Mouse (Mus musculus): ENCODE results near the gene Myh9. TPM values are rescaled to one million over a fixed set of nuclear protein-coding genes. Genes with fewer than 3 reads are reported as not detected.
A peak's percentile ranks its signal among the peaks of the same experiment; 100 is the strongest.
"Not testable (repeated sequence)": the region's sequence is repeated elsewhere in the genome, so short reads cannot be mapped to it uniquely, and the experiment has no call there.

The Myh9 gene
- polyA plus RNA-seq, 1 experiment from 2014 or later = 677 TPM

DNA sequence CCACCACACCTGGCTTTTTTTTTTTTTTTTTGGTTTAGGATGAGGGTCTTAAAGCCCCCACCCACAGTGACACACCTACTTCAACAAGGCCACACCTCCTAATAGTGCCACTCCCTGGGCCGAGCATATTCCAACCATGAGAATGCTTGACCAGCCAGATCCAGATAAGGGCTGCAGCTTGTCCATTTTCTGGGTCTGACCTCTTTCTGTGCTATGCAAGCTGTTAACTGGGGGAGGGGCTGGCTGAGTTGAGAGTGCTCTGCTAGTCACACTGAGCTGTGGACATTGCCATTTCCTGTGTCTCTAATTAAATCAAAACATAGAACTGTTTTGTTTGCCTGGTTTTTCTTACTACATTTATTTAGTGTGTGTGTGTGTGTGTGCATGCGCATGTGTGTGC, 31.6 kb upstream of the Myh9 start:
- in situ Hi-C loops (cut with MboI; ENCODE audit: low pct_unique_long_range_greater_than_20kb) = no loop called here
- ATAC-seq = no peak
- ChIA-PET POLR2A (no interaction called here), CTCF (interaction anchor here (2.1 kb wide), 1 partner anchor 11 kb away, joined by 4 read pairs; no protein-coding TSS in a partner anchor)
- no peak for DNase-seq (ENCODE audit: low read depth, low spot score)
- H3K27me3 ChIP-seq = no peaks in the 10 kb centered on the region
- TF ChIP-seq CTCF (IDR thresholded peaks at IDR 0.05) = no peak

DNA sequence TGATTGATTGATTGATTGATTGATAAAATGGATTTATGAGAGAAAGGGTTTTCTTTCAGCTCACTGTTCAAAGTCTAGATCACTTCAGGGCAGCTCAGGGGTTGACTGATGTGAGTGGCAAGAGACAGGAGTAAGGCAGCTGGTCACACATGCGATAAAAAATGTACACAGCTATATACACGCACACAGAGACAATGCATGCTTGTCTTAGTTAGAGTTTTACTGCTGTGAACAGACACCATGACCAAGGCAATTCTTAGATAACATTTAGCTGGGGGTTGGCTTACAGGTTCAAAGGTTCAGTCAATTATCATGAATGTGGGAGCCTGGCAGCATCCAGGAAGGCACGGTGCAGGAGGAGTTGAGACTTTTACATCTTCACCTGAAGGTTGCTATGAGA, 31.0 kb upstream of the Myh9 start:
- in situ Hi-C loops (cut with MboI; ENCODE audit: low pct_unique_long_range_greater_than_20kb) = no loop called here
- ChIA-PET POLR2A (no interaction called here), CTCF (interaction anchor here (2.1 kb wide), 1 partner anchor 10 kb away, joined by 4 read pairs; no protein-coding TSS in a partner anchor)
- no peaks in the 10 kb centered on the region for H3K27me3 ChIP-seq
- no peak for TF ChIP-seq CTCF (IDR thresholded peaks at IDR 0.05)
- no peak for DNase-seq (ENCODE audit: low read depth, low spot score)
- no peak for ATAC-seq

DNA sequence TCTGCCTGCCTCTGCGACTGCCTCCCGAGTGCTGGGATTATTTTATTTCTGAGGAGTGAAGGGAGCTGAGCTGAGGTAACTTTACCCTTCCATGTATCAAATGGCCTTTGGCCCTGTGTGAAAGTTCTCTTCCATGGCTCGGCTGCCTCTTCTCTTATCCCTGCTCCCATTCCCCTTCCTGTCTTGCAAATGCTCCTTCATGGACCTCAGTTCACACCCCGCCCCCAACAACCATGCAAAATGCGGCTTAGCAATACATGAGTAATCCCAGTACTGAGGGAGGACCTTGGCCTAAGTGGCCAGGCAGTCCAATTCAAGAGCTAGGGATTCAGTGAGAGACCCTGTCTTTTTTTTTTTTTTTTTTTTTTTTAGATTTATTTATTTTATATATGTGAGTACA, 26.4 kb upstream of the Myh9 start:
- in situ Hi-C loops (cut with MboI; ENCODE audit: low pct_unique_long_range_greater_than_20kb) = no loop called here
- no peaks in the 10 kb centered on the region for H3K27me3 ChIP-seq
- DNase-seq (ENCODE audit: low read depth, low spot score) (no peak), ATAC-seq (no peak)
- ChIA-PET CTCF (no interaction called here), POLR2A (no interaction called here)
- no peak for TF ChIP-seq CTCF (IDR thresholded peaks at IDR 0.05)

DNA sequence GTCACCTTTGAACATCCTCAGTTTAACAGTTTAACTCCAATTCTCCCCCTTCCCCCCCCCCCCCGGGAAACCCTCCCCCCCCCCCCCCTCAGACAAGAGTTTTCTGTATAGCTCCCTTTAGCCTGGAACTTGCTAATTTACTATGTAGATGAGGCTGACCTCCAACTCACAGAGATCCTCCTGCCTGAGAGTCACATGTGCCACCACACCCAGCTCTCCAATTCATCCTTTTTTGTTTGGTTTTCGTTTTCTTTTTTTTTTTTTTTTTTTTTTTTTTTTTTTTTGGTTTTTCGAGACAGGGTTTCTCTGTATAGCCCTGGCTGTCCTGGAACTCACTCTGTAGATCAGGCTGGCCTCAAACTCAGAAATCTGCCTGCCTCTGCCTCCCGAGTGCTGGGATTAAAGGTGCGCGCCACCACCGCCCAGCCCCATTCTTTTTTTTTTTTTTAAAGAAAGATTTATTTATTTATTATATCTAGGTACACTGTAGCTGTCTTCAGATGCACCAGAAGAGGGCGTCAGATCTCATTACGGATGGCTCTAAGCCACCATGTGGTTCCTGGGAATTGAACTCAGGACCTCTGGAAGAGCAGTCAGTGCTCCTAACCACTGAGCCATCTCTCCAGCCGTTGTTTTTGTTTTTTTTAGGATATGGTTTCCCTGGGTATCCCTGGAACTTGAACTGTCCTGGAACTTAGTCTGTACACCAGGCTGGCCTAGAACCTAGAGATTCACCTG, 25.4 kb upstream of the Myh9 start:
- ATAC-seq; POLR2A ChIA-PET; DNase-seq (ENCODE audit: low read depth, low spot score); in situ Hi-C loops (cut with MboI; ENCODE audit: low pct_unique_long_range_greater_than_20kb); H3K27me3 ChIP-seq: not testable (repeated sequence)
- CTCF ChIA-PET = interaction anchor here (0.9 kb wide), 1 partner anchor 9 kb away, joined by 4 read pairs; no protein-coding TSS in a partner anchor

- CTCF ChIA-PET = interaction anchor here (0.9 to 1.4 kb wide), 3 partner anchors 9 to 24 kb away, joined by 3 to 4 read pairs (median 4); no protein-coding TSS in a partner anchor
- in situ Hi-C loops (cut with MboI; ENCODE audit: low pct_unique_long_range_greater_than_20kb) = no loop called here
- H3K27me3 ChIP-seq = no peaks in the 10 kb centered on the region
- POLR2A ChIA-PET = interaction anchor here (1.0 kb wide), 1 partner anchor 15 kb away, joined by 4 read pairs; no protein-coding TSS in a partner anchor
- ATAC-seq (no peak), DNase-seq (ENCODE audit: low read depth, low spot score) (no peak)
- TF ChIP-seq CTCF (IDR thresholded peaks at IDR 0.05) = no peak
Measured at GRCm38 (mm10) chr15:77866583-77867220, 24.7 kb upstream of the Myh9 start.

DNA sequence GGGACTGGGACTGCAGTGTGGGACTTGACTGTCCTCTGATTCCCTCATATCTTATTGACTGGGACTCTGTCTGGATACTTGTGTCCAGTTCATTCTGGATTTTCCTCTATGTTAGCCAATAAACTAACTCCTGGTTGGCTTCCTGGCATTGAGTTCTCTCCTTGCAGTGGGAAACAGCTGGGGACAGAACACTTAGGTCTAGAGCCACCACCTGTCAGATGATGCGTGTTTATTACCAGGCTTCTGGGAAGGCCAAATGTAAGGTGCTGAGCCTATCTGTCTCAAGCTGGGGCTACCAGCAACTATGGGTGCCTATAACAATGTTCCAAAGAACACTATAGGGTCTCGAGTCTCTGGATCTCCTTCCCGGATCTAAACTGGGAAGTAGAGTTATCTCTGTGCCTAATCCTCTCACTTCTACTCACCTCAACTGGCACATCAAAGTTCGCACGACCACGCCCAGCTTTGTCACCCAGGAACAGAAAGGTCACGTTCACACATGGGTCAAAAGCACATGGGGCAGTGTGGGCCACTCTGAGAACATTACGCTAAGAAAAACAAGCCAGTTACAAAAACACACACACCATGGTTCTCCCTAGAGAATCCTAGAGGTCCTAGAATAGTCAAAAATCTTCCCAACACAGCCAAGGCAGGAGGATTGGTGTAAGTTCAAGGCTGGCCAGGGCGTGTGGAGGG, 22.2 kb upstream of the Myh9 start:
- DNase-seq (ENCODE audit: low read depth, low spot score) = no peak
- TF ChIP-seq CTCF (IDR thresholded peaks at IDR 0.05) = no peak
- no peak for ATAC-seq
- in situ Hi-C loops (cut with MboI; ENCODE audit: low pct_unique_long_range_greater_than_20kb) = no loop called here
- ChIA-PET CTCF (no interaction called here), POLR2A (no interaction called here)
- H3K27me3 ChIP-seq = no peaks in the 10 kb centered on the region

DNA sequence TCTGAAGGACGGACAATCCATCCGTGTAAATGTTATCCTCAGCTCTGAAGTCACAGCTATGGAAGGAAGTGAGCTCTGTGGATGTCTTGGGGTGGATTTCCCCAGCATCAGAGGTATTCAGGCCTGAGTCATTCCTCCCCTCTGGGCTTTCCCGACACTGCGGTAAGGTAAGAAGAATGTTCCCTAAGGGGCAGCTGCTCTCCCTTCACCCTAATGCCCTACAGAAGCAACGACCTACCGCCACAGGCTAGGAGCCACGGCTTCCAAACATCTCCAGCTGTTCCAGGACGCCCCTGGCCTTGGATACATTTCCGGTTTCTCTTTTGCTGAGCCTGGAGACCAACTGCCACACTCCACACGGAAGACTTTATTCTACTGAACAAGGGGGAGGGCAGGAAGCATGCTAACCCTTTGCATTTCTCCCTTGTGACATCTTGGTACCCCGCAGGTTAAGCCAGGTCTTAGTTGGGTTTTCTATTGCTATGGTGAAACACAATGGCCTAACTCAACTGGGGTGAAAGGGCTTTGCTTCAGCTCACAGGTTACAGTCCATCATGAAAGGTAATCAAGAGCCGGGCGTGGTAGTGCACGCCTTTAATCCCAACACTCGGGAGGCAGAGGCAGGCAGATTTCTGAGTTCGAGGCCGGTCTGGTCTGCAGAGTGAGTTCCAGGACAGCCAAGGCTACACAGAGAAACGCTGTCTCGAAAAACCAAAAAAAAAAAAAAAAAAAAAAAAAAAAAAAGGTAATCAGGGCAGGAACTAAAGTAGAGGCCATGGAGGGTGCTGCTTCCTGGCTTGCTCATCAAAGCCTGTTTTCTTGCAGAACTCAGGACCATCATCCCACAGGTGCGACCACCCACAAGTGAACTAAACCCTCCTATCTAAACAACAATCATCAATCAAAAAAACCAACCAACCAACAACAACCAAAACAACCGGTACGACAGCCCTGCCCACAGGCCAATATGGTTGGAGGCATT, 21.3 kb upstream of the Myh9 start:
- no peak for TF ChIP-seq CTCF (IDR thresholded peaks at IDR 0.05)
- ATAC-seq (peak; percentile 73), DNase-seq (ENCODE audit: low read depth, low spot score) (no peak)
- CTCF ChIA-PET = interaction anchor here (1.7 to 1.8 kb wide), 2 partner anchors 10 to 11 kb away, joined by 4 to 7 read pairs; no protein-coding TSS in a partner anchor
- POLR2A ChIA-PET = interaction anchor here (0.6 to 1.1 kb wide), 4 partner anchors 24 to 994 kb away, joined by 3 to 6 read pairs (median 5); no protein-coding TSS in a partner anchor
- no peaks in the 10 kb centered on the region for H3K27me3 ChIP-seq
- in situ Hi-C loops (cut with MboI; ENCODE audit: low pct_unique_long_range_greater_than_20kb) = no loop called here

- CTCF ChIA-PET = no interaction called here
- POLR2A ChIA-PET = no interaction called here
- H3K27me3 ChIP-seq = no peaks in the 10 kb centered on the region
- in situ Hi-C loops (cut with MboI; ENCODE audit: low pct_unique_long_range_greater_than_20kb) = no loop called here
- TF ChIP-seq CTCF (IDR thresholded peaks at IDR 0.05) = no peak
- ATAC-seq (no peak), DNase-seq (ENCODE audit: low read depth, low spot score) (no peak)
Measured at GRCm38 (mm10) chr15:77860081-77860665, 18.2 kb upstream of the Myh9 start.

- no peaks in the 10 kb centered on the region for H3K27me3 ChIP-seq
- ChIA-PET CTCF (interaction anchor here (1.3 to 1.6 kb wide), 2 partner anchors 14 to 59 kb away, joined by 3 to 4 read pairs; no protein-coding TSS in a partner anchor), POLR2A (no interaction called here)
- no peak for TF ChIP-seq CTCF (IDR thresholded peaks at IDR 0.05)
- DNase-seq (ENCODE audit: low read depth, low spot score) = no peak
- in situ Hi-C loops (cut with MboI; ENCODE audit: low pct_unique_long_range_greater_than_20kb) = no loop called here
- ATAC-seq = no peak
Measured at GRCm38 (mm10) chr15:77857662-77858156, 15.7 kb upstream of the Myh9 start.

All from Patski (cell line).